Mouse (Mus musculus) MEL (cell line): Measurements from ENCODE around the gene Ndufs8. TPM values are rescaled to one million over a fixed set of nuclear protein-coding genes. Genes with fewer than 3 reads are reported as not detected.

Experiments used
- DNase-seq: peaks from one replicate; pipeline ENCODE4 v3.0.0; 2011; ENCODE audit warnings: low read depth, low spot score
- H3K27ac ChIP-seq: 2 replicates; pipeline ENCODE4 v1.5.1; 2012; ENCODE audit warnings: low read depth, mild to moderate bottlenecking, control low read depth, low read length, moderate library complexity; ENCODE audit not compliant: control insufficient read depth
- H3K27me3 ChIP-seq, 2 experiments: fragments of 150-350 bp in 1 of 2; sonication (generic) in 1 of 2; 2 replicates each; pipeline ENCODE4 v1.6.1; 2012; ENCODE audit warnings: low read length in 2 of 2, mild to moderate bottlenecking in 2 of 2, improper control_type of control experiment in 1 of 2, moderate library complexity in 1 of 2; ENCODE audit not compliant: insufficient read depth in 2 of 2, control insufficient read depth in 1 of 2
- H3K36me3 ChIP-seq, 2 experiments: 2 replicates each; pipeline ENCODE4 v1.6.1; 2012 to 2014; ENCODE audit warnings: low read length in 2 of 2, improper control_type of control experiment in 1 of 2, inconsistent platforms in 1 of 2, mild to moderate bottlenecking in 1 of 2; ENCODE audit not compliant: insufficient read depth in 2 of 2, control insufficient read depth in 1 of 2
- H3K4me1 ChIP-seq, 2 experiments: fragments of 150-350 bp in 1 of 2; sonication (generic) in 1 of 2; 2 replicates each; pipeline ENCODE4 v1.6.1; 2012; ENCODE audit warnings: low read length in 2 of 2, improper control_type of control experiment in 1 of 2, mild to moderate bottlenecking in 1 of 2; ENCODE audit not compliant: insufficient read depth in 2 of 2, control insufficient read depth in 1 of 2
- H3K4me3 ChIP-seq, 2 experiments: fragments of 150-350 bp in 1 of 2; sonication (generic) in 1 of 2; 2 replicates each; pipeline ENCODE4 v1.5.1; 2012; ENCODE audit warnings: low read depth in 2 of 2, low read length in 2 of 2, mild to moderate bottlenecking in 2 of 2, moderate library complexity in 2 of 2, control low read depth in 1 of 2, improper control_type of control experiment in 1 of 2; ENCODE audit not compliant: control insufficient read depth in 1 of 2, insufficient read depth in 1 of 2
- H3K79me2 ChIP-seq: 2 replicates; pipeline ENCODE4 v1.6.1; 2012; ENCODE audit warnings: mild to moderate bottlenecking, low read length, moderate library complexity; ENCODE audit not compliant: control insufficient read depth, poor library complexity, insufficient read depth
- H3K9ac ChIP-seq: 2 replicates; pipeline ENCODE4 v1.6.1; 2012; ENCODE audit warnings: low read depth, mild to moderate bottlenecking, control low read depth, low read length, moderate library complexity; ENCODE audit not compliant: control insufficient read depth, poor library complexity, severe bottlenecking
- H3K9me3 ChIP-seq: fragments of 150-350 bp; sonication (generic); replicated peaks from 2 replicates; pipeline ENCODE4 v1.6.1; 2012; ENCODE audit warnings: mild to moderate bottlenecking, low read length, improper control_type of control experiment, moderate library complexity; ENCODE audit not compliant: insufficient read depth
- E2F4 ChIP-seq: IDR thresholded peaks from 2 replicates; pipeline ENCODE4 v1.6.1; 2011; ENCODE audit warnings: low read depth, low read length, improper control_type of control experiment, borderline replicate concordance
- ELF1 ChIP-seq: IDR thresholded peaks from 2 replicates; pipeline ENCODE4 v1.6.1; 2014; ENCODE audit warnings: low read depth, mild to moderate bottlenecking, inconsistent platforms, low read length, improper control_type of control experiment, moderate library complexity
- ETS1 ChIP-seq: IDR thresholded peaks from 2 replicates; pipeline ENCODE4 v1.6.1; 2012; ENCODE audit warnings: low read depth, mild to moderate bottlenecking, inconsistent platforms, low read length, improper control_type of control experiment, moderate library complexity
- HCFC1 ChIP-seq: IDR thresholded peaks from 2 replicates; pipeline ENCODE4 v1.6.1; 2012; ENCODE audit warnings: low read depth, mild to moderate bottlenecking, inconsistent platforms, low read length, improper control_type of control experiment, moderate library complexity
- MAFK ChIP-seq: IDR thresholded peaks from 2 replicates; pipeline ENCODE4 v1.6.1; 2011; ENCODE audit warnings: low read depth, mild to moderate bottlenecking, low read length, improper control_type of control experiment, borderline replicate concordance
- MAZ ChIP-seq: IDR thresholded peaks from 2 replicates; pipeline ENCODE4 v1.6.1; 2012; ENCODE audit warnings: low read depth, mild to moderate bottlenecking, inconsistent platforms, low read length, improper control_type of control experiment
- MEF2A ChIP-seq: IDR thresholded peaks from 2 replicates; pipeline ENCODE4 v1.6.1; 2014; ENCODE audit warnings: low read depth, mild to moderate bottlenecking, inconsistent platforms, low read length, improper control_type of control experiment; ENCODE audit not compliant: poor library complexity, insufficient replicate concordance, severe bottlenecking; ENCODE audit errors: extremely low read depth
- MYC ChIP-seq: IDR thresholded peaks from 2 replicates; pipeline ENCODE4 v1.6.1; 2011; ENCODE audit warnings: low read depth, mild to moderate bottlenecking, low read length, improper control_type of control experiment, moderate library complexity
- NRF1 ChIP-seq: IDR thresholded peaks from 2 replicates; pipeline ENCODE4 v1.6.1; 2014; ENCODE audit warnings: low read depth, mild to moderate bottlenecking, inconsistent platforms, low read length, improper control_type of control experiment, moderate library complexity; ENCODE audit not compliant: poor library complexity, insufficient read depth, severe bottlenecking
- POLR2A ChIP-seq, 2 experiments: IDR thresholded peaks; 2 replicates each; pipeline ENCODE4 v1.6.1; 2011 to 2012; ENCODE audit warnings: low read length in 2 of 2, mild to moderate bottlenecking in 2 of 2, control low read depth in 1 of 2, improper control_type of control experiment in 1 of 2, low read depth in 1 of 2, moderate library complexity in 1 of 2; ENCODE audit not compliant: control insufficient read depth in 1 of 2, insufficient read depth in 1 of 2, poor library complexity in 1 of 2
- POLR2AphosphoS2 ChIP-seq: IDR thresholded peaks from 2 replicates; pipeline ENCODE4 v1.6.1; 2011; ENCODE audit warnings: low read length, improper control_type of control experiment
- POLR2AphosphoS5 ChIP-seq: IDR thresholded peaks from 2 replicates; pipeline ENCODE4 v1.6.1; 2012; ENCODE audit warnings: low read depth, borderline replicate concordance, mild to moderate bottlenecking, inconsistent platforms, low read length, moderate library complexity, mixed read lengths
- RAD21 ChIP-seq: IDR thresholded peaks from 2 replicates; pipeline ENCODE4 v1.6.1; 2011; ENCODE audit warnings: mild to moderate bottlenecking, low read depth, low read length, improper control_type of control experiment
- SIN3A ChIP-seq: IDR thresholded peaks from 2 replicates; pipeline ENCODE4 v1.6.1; 2012; ENCODE audit warnings: low read length, improper control_type of control experiment, inconsistent platforms
- SMC3 ChIP-seq: IDR thresholded peaks from 2 replicates; pipeline ENCODE4 v1.6.1; 2011; ENCODE audit warnings: low read depth, low read length, improper control_type of control experiment
- TCF12 ChIP-seq: IDR thresholded peaks from 2 replicates; pipeline ENCODE4 v1.6.1; 2014; ENCODE audit warnings: low read depth, mild to moderate bottlenecking, inconsistent platforms, low read length, improper control_type of control experiment, moderate library complexity
- UBTF ChIP-seq: IDR thresholded peaks from 2 replicates; pipeline ENCODE4 v1.6.1; 2012; ENCODE audit warnings: low read depth, mild to moderate bottlenecking, inconsistent platforms, low read length, improper control_type of control experiment, moderate library complexity, borderline replicate concordance; ENCODE audit not compliant: insufficient read depth
- USF1 ChIP-seq: IDR thresholded peaks from 2 replicates; pipeline ENCODE4 v1.6.1; 2014; ENCODE audit warnings: low read depth, mild to moderate bottlenecking, inconsistent platforms, low read length, improper control_type of control experiment, moderate library complexity
- ZKSCAN1 ChIP-seq: IDR thresholded peaks from 2 replicates; pipeline ENCODE4 v1.6.1; 2012; ENCODE audit warnings: low read depth, mild to moderate bottlenecking, inconsistent platforms, low read length, improper control_type of control experiment, moderate library complexity
- ZNF384 ChIP-seq: IDR thresholded peaks from 2 replicates; pipeline ENCODE4 v1.6.1; 2012; ENCODE audit warnings: low read depth, mild to moderate bottlenecking, inconsistent platforms, low read length, improper control_type of control experiment
- polyA plus RNA-seq, 2 experiments: library from polyadenylated mRNA; stranded (reverse) in 1 of 2; unstranded in 1 of 2; fragments of >175 nt in 1 of 2; fragments of >200 nt in 1 of 2; gene quantifications; 2 replicates each; pipeline versions ENCODE4 v1.2.1 to v1.2.4; 2012; ENCODE audit warnings: low replicate concordance in 2 of 2, low read depth in 1 of 2; ENCODE audit not compliant: insufficient read length in 2 of 2, insufficient read depth in 1 of 2, missing spikeins in 1 of 2
- total RNA-seq: library from RNA; depleted of rRNA; stranded (reverse); fragments of 300-350 nt; gene quantifications from 2 replicates; pipeline ENCODE4 v1.2.3, GENCODE M21; 2012

The Ndufs8 gene
- total and polyA plus RNA-seq, 3 experiments, result 205 to 243 TPM; not detected in 1

DNA sequence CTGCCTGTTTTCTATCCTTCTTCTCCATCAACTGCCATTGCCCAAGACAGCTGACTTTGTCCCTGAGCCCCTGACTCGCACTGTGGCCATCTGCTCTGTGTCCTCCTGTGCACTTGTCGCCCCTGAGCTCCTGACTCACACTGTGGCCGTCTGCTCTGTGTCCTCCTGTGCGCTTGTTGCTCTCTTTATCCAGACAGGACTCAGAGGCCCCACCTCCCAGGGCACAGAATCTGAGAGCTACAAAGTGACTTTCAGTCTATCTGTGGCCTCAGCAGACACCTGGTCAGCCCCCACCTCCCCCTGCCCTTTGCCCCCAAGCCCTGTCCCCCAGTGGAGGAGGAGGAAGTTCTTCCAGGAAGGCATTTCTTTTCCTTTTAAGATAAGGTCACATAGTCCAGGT is 43.2 kb upstream of the Ndufs8 start:
- Histone ChIP-seq H3K27ac (no peak overlapping the region), H3K27me3 (0 out of 4 replicates have a peak, but pooled peaks cover 0 to 2% of the 10 kb centered on the region in 2 experiments)
- no peak for DNase-seq
- TF ChIP-seq ELF1 (no peak), POLR2AphosphoS2 (no peak), ETS1 (no peak), MYC (no peak)
- TF ChIP-seq, all 39 proteins: peak for 0
- no peaks in the 10 kb centered on the region for H3K9me3 ChIP-seq
- H3K4me1 ChIP-seq, result peaks cover 9% of the 10 kb centered on the region in 2 experiments; a peak in 3 of 4 replicates
- H3K79me2 ChIP-seq, result no peaks in the 10 kb centered on the region
- H3K9ac ChIP-seq, result no peak overlapping the region
- no peak overlapping the region for H3K4me3 ChIP-seq
- 0 out of 4 replicates have a peak, but pooled peaks cover 0 to 6% of the 10 kb centered on the region in 2 experiments for H3K36me3 ChIP-seq

- TF ChIP-seq RAD21 (no peak), MAFK (no peak), TCF12 (no peak), ETS1 (no peak), POLR2A (IDR thresholded peaks at IDR 0.05; ENCODE audit: control insufficient read depth in 1 of 2, insufficient read depth in 1 of 2, low read depth in 1 of 2, low read length in 2 of 2, poor library complexity in 1 of 2) (no peak), POLR2AphosphoS5 (no peak), USF1 (no peak), MEF2A (no peak), MAZ (no peak), SMC3 (no peak), NRF1 (no peak), SIN3A (no peak), HCFC1 (no peak), E2F4 (no peak), ZNF384 (no peak), UBTF (no peak), ZKSCAN1 (no peak), MYC (no peak)
These were observed 42.5 kb upstream of the Ndufs8 start for GRCm38 (mm10) chr19:3955033-3955432.

More at GRCm38 (mm10) chr19:3955033-3955432, 42.5 kb upstream of the Ndufs8 start:
- H3K27me3 ChIP-seq, result 0 out of 4 replicates have a peak, but pooled peaks cover 0 to 2% of the 10 kb centered on the region in 2 experiments
- no peak overlapping the region for H3K4me3 ChIP-seq
- DNase-seq, result no peak
- H3K9me3 ChIP-seq, result no peaks in the 10 kb centered on the region
- no peak overlapping the region for H3K27ac ChIP-seq
- H3K4me1 ChIP-seq, result peaks cover 9% of the 10 kb centered on the region in 2 experiments; a peak in 3 of 4 replicates
- H3K79me2 ChIP-seq, result no peaks in the 10 kb centered on the region
- 0 out of 4 replicates have a peak, but pooled peaks cover 0 to 6% of the 10 kb centered on the region in 2 experiments for H3K36me3 ChIP-seq
- H3K9ac ChIP-seq, result no peak overlapping the region
